Mouse (Mus musculus) myocyte (in vitro differentiated cells): ENCODE measurements at regions not wholly inside any gene's neighbourhood (a gene's known extent, or its start where the extent isn't known, plus 50 kb on each side); places are given as distances from the start of the nearest gene placed in this dataset.

Source experiments
- E2F4 ChIP-seq: IDR thresholded peaks from one replicate; pipeline ENCODE4 v1.6.1; 2011; ENCODE audit warnings: mild to moderate bottlenecking, control low read depth, moderate library complexity; ENCODE audit not compliant: insufficient read depth
- MAX ChIP-seq: IDR thresholded peaks from one replicate; pipeline ENCODE4 v1.6.1; 2011; ENCODE audit warnings: low read depth, mild to moderate bottlenecking, control low read depth
- MYOG ChIP-seq, 3 experiments: IDR thresholded peaks; one replicate each; pipeline ENCODE4 v1.6.1; 2011; ENCODE audit warnings: control low read depth in 2 of 3, low read depth in 2 of 3, mild to moderate bottlenecking in 2 of 3; ENCODE audit not compliant: insufficient read length in 2 of 3, control insufficient read depth in 1 of 3, insufficient read depth in 1 of 3
- POLR2A ChIP-seq: IDR thresholded peaks from one replicate; pipeline ENCODE4 v1.6.1; 2011; ENCODE audit warnings: low read depth, mild to moderate bottlenecking, control low read depth, moderate library complexity; ENCODE audit not compliant: insufficient read length
- POLR2AphosphoS2 ChIP-seq: IDR thresholded peaks from one replicate; pipeline ENCODE4 v1.6.1; 2011; ENCODE audit warnings: low read depth, control low read depth; ENCODE audit not compliant: insufficient read length
- USF1 ChIP-seq: IDR thresholded peaks from one replicate; pipeline ENCODE4 v1.6.1; 2011; ENCODE audit warnings: low read depth, mild to moderate bottlenecking, control low read depth, moderate library complexity

DNA sequence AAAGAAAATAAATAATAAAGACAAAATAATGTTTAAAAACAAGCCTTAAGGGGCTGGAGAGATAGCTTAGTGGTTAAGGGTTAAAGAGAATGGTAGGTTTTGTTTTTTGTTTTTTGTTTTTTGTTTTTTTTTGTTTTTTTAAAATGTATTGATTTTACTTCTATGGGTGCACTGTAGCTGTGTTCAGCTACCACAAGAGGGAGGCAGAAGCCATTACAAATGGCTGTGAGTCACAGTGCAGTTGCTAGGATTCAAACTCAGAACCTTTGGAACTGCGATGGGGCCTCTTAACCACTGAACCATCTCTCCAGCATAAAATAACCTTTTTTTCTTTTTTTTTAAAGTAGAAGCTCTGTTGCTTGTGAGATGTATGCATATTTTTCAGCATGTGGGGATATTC is 95.0 kb upstream of the Fermt1 start:
- TF ChIP-seq POLR2A (no peak), MAX (no peak), E2F4 (no peak), MYOG (IDR thresholded peaks at IDR 0.05; ENCODE audit: control insufficient read depth in 1 of 3, insufficient read depth in 1 of 3, insufficient read length in 2 of 3, low read depth in 2 of 3) (no peak), USF1 (no peak), POLR2AphosphoS2 (no peak)
